Mouse (Mus musculus): ENCODE results near the gene Plch2.

GRCm38 (mm10) chr4:155063895-155064294, 7.3 kb upstream of the Plch2 start:
- TF ChIP-seq POLR2A (IDR thresholded peaks at IDR 0.05; ENCODE audit: borderline replicate concordance, insufficient read depth, low read length): no peak
- TF ChIP-seq CTCF (IDR thresholded peaks at IDR 0.05; ENCODE audit: borderline replicate concordance, insufficient read depth, low read depth, low read length): no peak
